Mouse (Mus musculus) lung, adult 2 months (tissue): Measurements from ENCODE around the gene Dpyd. TPM values are rescaled to one million over a fixed set of nuclear protein-coding genes. Genes with fewer than 3 reads are reported as not detected.

ENCODE experiments used
- DNase-seq: peaks from one replicate; pipeline ENCODE4 v3.0.0; 2022
- H3K4me1 ChIP-seq: fragments of 200-500 bp; 2 replicates; pipeline ENCODE4 v1.6.1; 2011; ENCODE audit warnings: low read length; ENCODE audit not compliant: control insufficient read depth, insufficient read depth
- H3K4me3 ChIP-seq: fragments of 200-500 bp; replicated peaks from 2 replicates; pipeline ENCODE3; 2011; ENCODE audit warnings: low read depth, mild to moderate bottlenecking, control low read depth, low read length; ENCODE audit errors: extremely low read depth
- CTCF ChIP-seq: fragments of 200-500 bp; IDR thresholded peaks from 2 replicates; pipeline ENCODE4 v1.5.1; 2011; ENCODE audit warnings: mild to moderate bottlenecking, low read length, control low read depth; ENCODE audit not compliant: insufficient read depth
- POLR2A ChIP-seq: fragments of 200-500 bp; IDR thresholded peaks from 2 replicates; pipeline ENCODE4 v1.6.1; 2011; ENCODE audit warnings: low read depth, mild to moderate bottlenecking, control low read depth, low read length, borderline replicate concordance; ENCODE audit errors: extremely low read depth
- WGBS: fragments of 180-500 bp; shearing (Covaris S2); methylation state at CpG from one replicate; pipeline ENCODE4 v1.1.7; 2018; 5-methylcytosine and 5-hydroxymethylcytosine counted together
- polyA plus RNA-seq: library from polyadenylated mRNA; depleted of rRNA; stranded (reverse); fragments of >200 nt; gene quantifications from 2 replicates; pipeline ENCODE4 v1.2.3, GENCODE M21; 2012

Gene Dpyd
- polyA plus RNA-seq, 1 experiment: 1.4 TPM

DNA sequence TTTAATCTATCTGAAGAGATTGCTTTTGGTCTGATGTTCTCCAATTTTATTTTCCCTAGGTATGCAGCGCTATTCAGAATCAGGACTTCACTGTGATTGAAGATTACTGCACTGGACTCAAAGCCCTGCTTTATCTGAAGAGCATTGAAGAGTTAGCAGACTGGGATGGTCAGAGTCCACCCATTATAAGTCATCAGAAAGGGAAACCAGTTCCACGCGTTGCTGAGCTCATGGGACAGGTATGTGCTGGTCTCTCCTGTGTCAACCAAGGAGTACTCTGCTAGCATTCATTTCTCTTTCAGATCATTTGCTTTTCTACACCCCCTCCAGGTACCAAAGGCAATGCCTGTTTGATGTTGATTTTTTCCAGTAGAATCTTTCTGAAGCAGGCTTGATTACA lies 752.8 kb downstream of the Dpyd start:
- 82% methylated on average over 3 of the region's 3 CpGs for WGBS
- no peak overlapping the region for H3K4me3 ChIP-seq
- TF ChIP-seq POLR2A: no peak
- no peak for TF ChIP-seq CTCF
- no peaks in the 10 kb centered on the region for H3K4me1 ChIP-seq
- DNase-seq: no peak

DNA sequence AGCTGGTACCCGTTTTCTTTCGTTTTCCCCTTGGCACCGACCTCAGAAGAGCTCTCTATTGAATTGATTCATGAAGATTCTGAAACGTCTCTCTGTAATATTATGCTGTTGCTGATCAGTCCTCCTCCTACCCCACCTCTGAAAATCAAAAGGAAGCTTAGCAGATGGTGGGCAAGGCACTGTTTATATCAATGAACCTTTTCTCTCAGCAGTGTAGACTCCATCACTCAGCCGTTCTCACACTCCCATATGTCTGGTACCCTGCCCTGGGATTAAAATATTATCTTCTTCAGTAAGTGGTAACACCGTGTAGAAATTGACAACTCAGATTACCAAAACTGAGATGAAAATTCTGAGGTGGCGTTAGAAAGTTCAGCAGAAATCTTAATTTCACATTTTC lies 767.1 kb downstream of the Dpyd start:
- no peaks in the 10 kb centered on the region for H3K4me1 ChIP-seq
- WGBS: 72% methylated on average over 7 of the region's 7 CpGs
- no peak for DNase-seq
- no peak overlapping the region for H3K4me3 ChIP-seq
- TF ChIP-seq CTCF: no peak
- no peak for TF ChIP-seq POLR2A

DNA sequence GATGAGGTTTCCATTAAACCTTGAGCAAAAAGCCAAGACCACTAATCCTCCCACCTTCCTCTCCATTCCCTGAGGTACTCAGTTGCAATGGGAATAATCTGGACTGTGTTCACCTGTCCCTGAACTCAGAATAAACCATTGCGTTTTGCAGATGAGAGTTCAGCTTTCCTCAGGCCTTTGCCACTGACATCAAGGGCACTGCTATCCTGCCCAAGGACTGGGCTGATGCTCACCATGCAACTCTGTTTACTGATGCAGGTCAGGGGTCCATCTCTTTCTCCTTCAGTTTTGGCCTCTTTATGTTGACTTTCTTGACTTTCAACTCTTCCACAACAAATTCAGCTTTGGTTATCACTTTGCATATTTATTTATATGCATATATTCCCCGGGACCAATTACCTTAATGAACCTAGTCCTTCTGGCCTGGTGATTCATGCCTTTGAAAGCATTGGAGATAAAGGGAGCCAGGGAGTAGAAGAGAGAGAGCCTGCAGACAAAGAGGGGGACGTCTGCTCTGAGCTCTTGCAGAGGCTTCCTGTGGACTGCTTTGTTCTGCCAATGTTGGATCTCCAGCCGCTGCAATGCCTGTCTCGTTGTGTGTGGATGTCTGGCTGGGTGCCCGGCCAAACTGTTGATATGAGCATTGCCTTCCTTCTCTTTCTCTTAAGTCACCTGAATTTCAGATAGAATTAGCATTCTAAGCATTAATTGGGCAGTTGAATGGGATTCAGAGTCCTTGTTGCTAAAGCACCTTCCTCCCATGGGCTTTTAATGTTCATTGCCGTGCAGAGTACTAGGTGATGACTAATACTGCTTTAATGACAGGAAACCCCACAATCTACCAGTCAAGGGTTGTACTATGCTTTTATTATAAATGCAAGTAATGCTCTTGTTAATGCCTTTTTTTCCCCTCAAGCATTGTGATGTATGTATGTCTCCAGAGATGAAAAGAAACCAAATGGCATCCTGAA lies 771.7 kb downstream of the Dpyd start:
- Histone ChIP-seq H3K4me3 (no peak overlapping the region), H3K4me1 (no peaks in the 10 kb centered on the region)
- TF ChIP-seq CTCF (no peak), POLR2A (no peak)
- WGBS: 46% methylated on average over 7 of the region's 7 CpGs
- DNase-seq: no peak

DNA sequence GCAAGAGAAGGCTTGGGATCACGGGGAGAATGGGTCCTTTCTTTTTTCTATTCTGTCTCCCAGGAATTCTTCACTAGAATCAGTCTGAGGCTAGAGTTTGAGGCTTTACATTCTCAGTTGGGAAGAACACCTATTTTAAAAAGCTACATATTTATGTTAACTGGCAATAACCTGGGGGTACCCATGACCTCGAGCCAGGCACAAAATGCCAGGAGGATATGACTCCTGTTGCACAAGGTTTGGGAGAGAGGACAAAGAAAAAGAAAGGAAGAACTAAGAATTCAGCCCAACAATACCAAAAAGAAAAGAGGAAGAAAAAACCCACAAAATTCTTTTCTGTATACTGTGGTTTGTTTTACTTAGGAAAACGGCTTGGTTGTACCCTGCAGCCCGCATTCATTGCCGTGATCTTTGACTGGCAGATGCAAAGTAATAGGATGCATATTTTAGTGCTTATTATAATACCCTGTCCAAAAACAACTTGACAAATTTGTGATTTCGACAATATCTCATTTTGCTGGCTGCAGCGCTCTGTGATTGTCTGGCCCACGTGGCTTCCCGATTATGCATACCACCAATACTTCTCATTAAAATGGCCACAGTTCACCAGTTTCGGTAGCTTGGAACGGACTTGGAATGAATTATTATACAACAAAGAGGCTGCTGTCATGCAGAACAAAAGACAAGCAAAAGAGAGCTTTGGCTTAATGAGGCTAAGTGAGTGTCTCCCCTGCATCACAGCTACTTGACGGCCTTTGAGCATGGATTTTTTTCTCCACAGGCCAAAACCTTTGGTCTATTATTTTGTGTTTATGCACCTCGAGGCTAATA lies 799.8 kb downstream of the Dpyd start:
- Histone ChIP-seq H3K4me3 (no peak overlapping the region), H3K4me1 (no peaks in the 10 kb centered on the region)
- no peak for DNase-seq
- TF ChIP-seq POLR2A (no peak), CTCF (no peak)
- WGBS: 74% methylated on average over 13 of the region's 13 CpGs

DNA sequence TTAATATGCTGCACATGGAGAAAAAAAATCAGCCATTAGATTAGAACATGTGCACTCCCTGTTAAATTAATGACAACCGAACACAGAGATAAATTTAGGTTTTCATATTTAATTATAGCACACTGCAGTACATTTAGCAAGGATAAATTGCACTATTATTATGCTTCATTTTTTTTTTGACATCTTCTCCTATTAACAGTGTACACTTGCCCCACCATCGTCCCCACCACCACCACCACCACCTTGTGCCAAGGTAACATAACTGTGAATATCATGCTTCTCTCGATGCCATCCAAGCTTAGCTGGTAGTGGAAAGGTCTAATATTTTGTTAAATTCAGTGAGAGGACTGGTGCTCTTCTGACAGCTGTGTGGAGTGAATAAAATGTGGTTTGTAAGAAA lies 800.5 kb downstream of the Dpyd start:
- Histone ChIP-seq H3K4me1 (no peaks in the 10 kb centered on the region), H3K4me3 (no peak overlapping the region)
- 80% methylated on average over 3 of the region's 3 CpGs for WGBS
- TF ChIP-seq POLR2A (no peak), CTCF (no peak)
- DNase-seq: no peak

DNA sequence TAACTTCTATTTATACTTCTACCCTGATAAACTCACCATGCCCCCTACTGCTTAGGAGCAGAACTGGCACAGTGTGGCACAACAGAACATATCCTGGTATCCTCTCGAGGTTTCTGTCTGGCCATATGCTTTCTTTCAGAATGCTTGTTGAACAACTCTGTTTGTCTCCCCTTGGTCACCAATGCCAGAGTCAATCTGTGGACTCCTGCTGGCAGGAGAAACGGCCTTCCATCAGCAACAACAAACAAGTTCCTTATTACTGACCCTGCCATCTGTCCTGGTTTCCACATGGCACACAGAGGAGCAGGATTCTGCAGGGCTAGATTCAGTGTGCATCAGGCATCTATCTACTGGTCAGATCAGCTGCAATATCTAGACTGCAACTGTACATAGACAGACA lies 807.0 kb downstream of the Dpyd start:
- TF ChIP-seq CTCF (no peak), POLR2A (no peak)
- Histone ChIP-seq H3K4me3 (no peak overlapping the region), H3K4me1 (no peaks in the 10 kb centered on the region)
- no peak for DNase-seq
- WGBS: 34% methylated on average over 2 of the region's 2 CpGs

DNA sequence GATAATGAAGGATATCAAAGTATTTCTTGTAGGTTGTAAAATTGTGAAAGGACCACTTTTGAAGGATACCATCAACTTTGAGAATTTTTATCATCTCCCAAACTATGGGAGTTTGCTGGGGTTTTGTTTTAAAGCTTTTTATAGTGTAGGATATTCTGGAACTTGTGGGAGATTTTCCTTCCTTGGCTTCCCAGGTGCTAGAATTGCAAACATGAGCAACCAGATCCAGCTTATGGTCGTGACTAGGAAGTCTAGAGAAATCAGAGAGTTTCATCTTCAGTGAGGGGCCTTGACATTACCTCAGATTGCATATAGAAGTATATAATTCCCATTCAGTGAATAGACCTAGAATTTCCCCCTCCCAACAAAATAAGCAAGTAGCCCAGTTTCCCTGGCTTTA lies 819.2 kb downstream of the Dpyd start:
- no peaks in the 10 kb centered on the region for H3K4me1 ChIP-seq
- DNase-seq: no peak
- TF ChIP-seq POLR2A (no peak), CTCF (no peak)
- H3K4me3 ChIP-seq: no peak overlapping the region
- WGBS: 50% methylated on average over 1 of the region's 1 CpGs

DNA sequence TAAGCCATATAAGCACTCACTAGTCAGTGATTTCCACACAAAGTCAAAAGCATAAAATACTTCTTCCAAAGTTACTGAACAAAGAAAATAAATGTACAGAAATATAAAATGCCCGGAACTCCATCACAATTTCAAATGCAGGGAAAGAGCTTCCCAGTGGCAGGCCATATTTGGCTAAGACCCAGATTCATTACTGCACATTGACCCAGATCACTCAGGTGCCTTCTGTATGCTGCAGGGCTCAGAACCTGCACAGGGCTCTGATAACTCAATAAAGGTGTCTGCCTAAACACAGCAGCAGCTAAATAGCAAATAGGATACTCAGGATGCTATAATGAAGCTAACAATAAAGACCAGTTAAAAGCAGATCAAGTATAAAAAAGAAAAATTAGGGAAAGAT lies 820.5 kb downstream of the Dpyd start:
- Histone ChIP-seq H3K4me3 (no peak overlapping the region), H3K4me1 (no peaks in the 10 kb centered on the region)
- 92% methylated on average over 1 of the region's 1 CpGs for WGBS
- TF ChIP-seq POLR2A (no peak), CTCF (no peak)
- DNase-seq: no peak

DNA sequence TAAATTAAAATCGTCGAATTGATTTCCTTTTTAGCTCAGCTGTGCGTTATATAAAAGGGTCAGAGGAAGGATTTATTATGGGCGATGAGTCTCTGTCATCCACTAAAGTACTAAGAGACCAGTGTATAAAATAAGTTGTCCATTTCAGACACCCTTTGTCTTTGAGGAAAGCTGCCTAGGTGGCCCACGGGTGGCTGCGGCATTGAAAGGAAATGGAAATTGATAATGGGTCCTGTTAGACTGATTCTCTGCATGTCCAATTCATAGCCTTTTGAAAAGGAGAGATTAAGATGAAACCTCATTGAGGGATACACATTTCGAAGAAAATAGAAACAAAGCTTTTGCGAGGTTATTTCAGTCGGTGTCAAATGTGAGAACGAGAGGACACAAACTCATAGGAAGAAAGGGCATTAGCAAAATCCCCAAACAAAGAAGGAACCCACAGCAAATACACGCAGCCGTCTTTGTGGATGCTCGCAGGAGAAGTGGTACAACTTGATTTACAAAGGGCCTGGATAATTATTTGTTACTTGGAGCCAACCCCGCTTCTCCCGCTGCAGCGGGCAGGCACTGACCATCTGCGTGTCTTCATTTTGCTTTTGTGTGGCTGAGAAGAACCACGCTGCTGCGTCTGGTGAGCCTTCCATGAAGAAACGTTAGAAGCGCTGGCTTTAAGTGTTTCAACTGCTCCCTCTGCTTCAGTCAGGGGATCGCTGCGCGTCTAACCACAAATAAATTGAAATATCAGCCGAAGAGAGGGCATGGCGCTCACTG lies 825.6 kb downstream of the Dpyd start:
- TF ChIP-seq CTCF (no peak), POLR2A (no peak)
- WGBS: 68% methylated on average over 26 of the region's 26 CpGs
- DNase-seq: no peak

More for the DNA sequence above, 825.6 kb downstream of the Dpyd start:
- Histone ChIP-seq H3K4me3 (no peak overlapping the region), H3K4me1 (no peaks in the 10 kb centered on the region)
